Mouse (Mus musculus) heart, adult 11 months (tissue): ENCODE results near the gene Saa1.

Experiments
- DNase-seq: peaks from one replicate; pipeline ENCODE4 v3.0.0; 2022

The Saa1 gene

GRCm38 (mm10) chr7:46716897-46717296 lies 25.9 kb downstream of the Saa1 start:
- DNase-seq = peak; percentile 88

DNA sequence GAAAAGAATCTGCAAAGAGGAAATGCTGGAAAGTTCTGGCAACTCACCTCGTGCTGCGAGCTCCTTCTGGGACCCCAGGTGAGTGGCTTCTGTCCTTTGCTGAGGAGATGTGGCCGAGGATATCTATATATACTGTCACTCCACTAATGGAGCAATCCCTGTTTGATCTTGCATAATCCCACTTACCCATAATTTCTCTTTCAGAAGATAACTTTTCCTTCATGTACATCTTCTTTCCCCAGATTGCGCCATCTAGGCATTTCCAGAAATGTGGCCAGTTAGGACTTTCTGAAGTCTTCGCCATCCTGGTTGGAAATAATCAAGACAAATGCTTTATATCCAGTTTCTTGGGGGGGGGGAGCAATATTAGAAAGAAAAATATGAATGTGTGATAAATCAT lies 27.2 kb downstream of the Saa1 start, which contains the start of gene Saa3:
TSS of gene Saa3 (minus strand) at position 101 of the 400 bp plus-strand sequence.
- DNase-seq = no peak

- no peak for DNase-seq
Measured at GRCm38 (mm10) chr7:46714518-46714917, 28.3 kb downstream of the Saa1 start.

DNA sequence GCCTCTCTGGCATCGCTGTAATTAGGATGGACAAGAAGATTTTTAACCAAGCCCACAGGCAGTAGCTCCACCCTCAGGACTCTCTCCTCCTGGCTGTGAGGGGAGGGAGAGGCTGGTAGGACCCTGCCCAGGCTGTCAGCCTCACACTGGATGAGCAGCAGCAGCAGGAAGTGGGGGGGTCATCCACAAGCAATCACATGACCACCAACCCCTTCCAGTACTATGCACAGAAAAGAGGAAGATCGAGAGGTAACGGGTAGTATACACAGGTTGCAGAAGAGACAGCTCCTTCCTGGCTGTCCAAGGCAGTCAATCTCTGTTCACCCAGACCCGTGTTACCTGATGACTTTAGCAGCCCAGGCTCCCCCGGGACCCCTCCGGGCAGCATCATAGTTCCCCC lies 30.5 kb downstream of the Saa1 start:
- no peak for DNase-seq

- DNase-seq = peak; percentile 98
Measured at GRCm38 (mm10) chr7:46710390-46710844, 32.4 kb downstream of the Saa1 start, which contains the start of gene Saal1. TSS of gene Saal1 (minus strand) at chr7:46710680.

- no peak for DNase-seq
Measured at GRCm38 (mm10) chr7:46700521-46701025, 42.2 kb downstream of the Saa1 start.

DNA sequence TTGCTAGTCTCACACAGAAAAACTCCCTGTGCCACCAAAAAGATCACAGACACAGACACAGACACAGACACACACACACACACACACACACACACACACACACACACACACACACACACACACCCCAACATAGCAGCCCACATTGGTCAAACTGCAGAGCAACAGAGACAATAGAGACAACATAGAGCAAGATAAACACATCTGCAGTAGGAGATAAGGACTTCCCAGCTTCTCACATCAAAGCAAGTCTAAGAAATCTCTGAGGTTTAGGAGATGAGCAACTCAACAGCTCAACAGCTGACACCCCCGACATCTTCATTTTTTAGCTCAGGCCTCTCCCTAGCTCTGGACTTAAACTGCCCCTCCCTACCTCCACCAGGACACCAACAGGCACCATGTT lies 46.0 kb downstream of the Saa1 start:
- DNase-seq = no peak
